Mouse (Mus musculus) megakaryocyte-erythroid progenitor cell, adult 5-6 weeks (primary cell): Measurements from ENCODE around the gene Defb43. TPM values are rescaled to one million over a fixed set of nuclear protein-coding genes. Genes with fewer than 3 reads are reported as not detected.

ENCODE experiments used
- ATAC-seq: replicated peaks from 2 replicates; pipeline ENCODE4 v1.8.0; 2016; ENCODE audit warnings: mild to moderate bottlenecking, inconsistent platforms; ENCODE audit not compliant: severe bottlenecking, poor library complexity, low FRiP score, low TSS enrichment
- total RNA-seq, 2 experiments: library from RNA; stranded (forward) in 1 of 2; stranded (reverse) in 1 of 2; fragments of 200-1000, 215-1000 nt in 1 of 2; fragments of >200 nt in 1 of 2; fragmentation: Nextera tagmentation in 1 of 2; gene quantifications; 2 replicates each; pipeline ENCODE4 v1.2.3; 2014 to 2017

The Defb43 gene
- total RNA-seq (2014; fragmentation: Nextera tagmentation) (not detected in 2 replicates), total RNA-seq (2017) (not detected in 2 replicates)

DNA sequence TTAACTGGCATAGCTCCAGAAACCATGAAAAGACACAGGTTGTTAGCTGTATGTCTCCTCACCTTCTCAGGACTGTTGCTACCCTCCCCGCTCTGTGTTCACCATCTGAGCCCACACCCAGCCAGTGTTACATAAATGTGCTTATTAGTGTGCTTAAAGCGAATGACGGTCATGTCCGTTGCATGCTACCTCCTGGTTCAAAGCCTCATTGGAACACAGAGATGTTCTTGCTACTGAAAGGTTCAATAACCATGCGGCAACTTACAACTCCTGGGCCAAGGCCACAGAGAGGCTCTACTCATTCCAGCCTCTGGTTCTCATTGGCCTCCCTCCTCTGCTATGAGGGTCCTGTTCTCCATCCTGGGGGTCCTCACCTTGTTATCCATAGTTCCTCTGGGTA lies at the start of gene Defb43:
Gene Defb43 (plus strand): TSS at position 301 of the 400 bp plus-strand sequence.
- no peak for ATAC-seq

DNA sequence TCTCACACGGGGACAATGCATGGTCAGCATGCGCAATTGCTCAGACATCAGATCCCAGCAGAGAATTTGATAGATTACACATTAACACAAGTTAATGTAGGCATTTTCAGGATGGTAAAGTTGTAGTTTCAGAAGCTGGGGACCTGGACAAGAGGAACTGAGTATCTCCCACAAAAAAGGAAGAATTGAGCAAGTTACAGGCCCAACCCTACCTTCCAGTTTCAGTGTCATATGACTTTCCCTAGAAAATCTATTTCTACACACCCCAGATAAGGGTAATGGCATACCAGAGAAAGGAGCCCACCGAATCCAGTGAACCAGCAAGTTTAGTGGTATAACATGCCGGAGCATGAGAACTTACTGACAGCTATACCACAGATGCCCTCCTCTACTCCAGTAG lies 47.9 kb upstream of the Defb43 start:
- ATAC-seq, result no peak

DNA sequence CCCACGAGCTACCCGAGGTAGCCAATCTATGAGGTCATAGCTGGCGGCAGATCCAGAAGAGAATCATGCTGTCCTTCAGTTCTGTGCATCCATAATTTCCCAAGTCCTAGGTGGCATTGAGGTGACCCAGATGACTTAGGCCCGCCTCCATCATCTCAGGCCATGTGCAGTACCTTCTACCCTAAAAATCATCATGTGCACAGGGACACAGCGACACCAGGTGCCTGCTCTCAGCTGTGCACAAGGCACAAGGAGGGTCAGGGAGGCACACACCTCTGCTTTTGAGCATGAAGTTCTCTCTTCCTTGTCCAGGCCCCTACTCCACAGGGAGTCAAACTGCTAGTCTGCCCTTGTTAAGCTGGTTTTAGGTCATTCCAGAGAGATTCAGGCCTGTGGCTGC lies 46.2 kb upstream of the Defb43 start:
- no peak for ATAC-seq

DNA sequence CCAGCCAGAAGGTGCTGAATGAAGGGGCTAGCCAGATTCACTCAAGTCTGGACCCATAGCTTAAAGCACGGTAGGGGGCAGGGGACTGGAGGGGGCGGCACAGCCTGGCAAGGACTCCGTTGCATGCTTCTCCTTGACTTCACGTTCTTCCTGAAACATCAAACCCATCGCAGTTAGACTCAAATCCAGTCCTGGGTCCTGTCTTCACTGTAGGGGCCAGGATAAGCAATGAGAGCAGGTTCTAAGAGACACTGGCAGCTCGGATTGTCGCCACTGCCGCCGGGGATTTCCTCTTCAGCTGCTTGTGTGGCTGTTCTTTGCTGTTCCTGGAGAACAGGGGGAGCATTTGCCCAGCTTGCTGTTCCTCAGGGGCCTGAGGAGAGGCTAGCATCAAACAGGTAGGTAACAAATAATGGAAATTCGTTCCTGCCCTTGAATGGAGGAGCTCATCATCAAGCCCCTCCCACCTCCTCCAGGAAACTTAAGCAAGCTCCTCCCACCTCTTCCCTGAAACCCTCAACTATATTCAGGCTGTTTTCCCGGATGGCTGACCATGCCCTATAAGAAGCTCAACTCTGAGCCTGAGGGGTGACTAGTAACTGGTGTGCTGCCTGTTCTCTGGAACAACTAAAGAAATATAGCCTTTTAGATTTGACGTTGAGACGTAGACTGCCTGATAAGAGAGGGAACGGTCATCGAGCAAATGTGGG lies 45.6 kb upstream of the Defb43 start:
- ATAC-seq, result no peak

DNA sequence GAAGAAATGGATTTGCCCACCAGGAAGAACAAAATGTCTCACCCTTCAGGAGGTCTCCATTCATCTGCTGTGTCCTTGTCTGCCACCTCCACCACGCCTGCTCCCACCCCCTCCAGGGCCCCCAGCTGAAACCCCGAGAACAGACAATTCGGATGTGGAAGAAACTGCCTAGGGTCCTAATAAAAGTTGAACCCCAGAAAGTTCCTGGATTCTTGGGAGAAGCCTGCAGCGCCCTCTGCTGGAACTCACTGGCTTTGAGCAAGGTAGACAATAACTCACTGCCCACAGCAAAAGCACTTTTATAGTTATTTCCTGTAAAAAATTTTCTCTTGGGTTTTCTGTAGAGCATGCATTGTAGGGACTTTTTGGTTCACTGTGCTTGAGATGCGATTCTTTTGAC lies 36.5 kb upstream of the Defb43 start:
- ATAC-seq, result no peak

DNA sequence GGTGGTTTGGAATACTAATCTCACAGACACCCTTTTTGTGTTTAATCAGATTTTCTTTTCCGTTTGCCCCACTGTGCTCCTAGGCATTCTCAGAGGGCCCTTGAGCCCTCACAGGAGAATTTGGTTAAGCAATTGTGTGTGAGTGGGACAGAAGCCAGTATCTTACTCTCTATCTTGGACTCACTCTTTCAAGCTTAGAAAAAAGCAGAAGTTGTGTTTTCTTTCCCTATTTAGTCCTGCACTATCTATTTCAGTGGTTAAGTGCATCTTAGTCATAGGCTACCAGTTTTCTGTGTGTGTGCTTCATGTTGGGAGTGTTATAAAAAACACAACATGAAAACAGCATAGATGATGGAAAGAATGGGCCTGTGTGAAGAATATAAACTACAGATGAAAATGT lies 31.8 kb upstream of the Defb43 start:
- ATAC-seq, result no peak

DNA sequence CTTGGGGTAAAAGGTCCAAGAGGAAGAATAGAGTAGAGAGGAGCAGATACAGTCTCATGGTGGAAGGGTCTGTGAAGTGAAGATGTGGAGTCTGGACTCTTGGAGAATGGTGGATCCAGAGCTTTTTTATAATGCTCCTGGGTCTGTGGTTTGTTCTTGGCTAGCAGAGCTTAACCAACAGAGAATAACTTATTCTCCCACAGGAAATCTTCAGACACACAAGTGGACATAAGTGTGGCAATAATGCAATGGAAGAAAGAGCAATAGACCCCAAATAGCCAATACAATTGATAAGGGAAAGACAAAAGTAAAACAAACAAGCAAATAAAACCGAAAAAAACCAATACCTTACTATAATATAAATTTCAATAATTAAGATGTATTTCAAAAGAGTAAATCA lies 27.2 kb upstream of the Defb43 start, which contains the start of gene Defb48:
Gene Defb48 (minus strand): TSS at position 101 of the 400 bp plus-strand sequence.
- no peak for ATAC-seq

DNA sequence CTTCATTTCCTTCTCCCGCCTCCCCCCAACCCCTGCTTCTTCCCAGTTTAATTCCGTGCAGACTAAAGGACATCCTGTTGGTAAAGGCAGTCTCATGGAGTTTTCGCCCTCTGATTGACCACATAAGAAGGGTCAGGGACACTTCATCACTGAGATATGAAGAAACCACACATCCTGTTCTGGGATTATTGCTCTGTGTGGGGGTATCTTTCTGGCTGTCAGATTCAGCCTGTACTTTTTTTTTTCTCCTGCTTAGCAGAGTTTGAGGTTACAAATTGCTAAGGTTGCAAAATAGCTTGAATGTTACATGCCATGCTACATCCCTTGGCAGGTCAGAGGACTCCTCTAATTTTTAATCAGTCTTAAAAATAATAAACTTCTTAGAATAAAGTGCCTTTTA lies 20.3 kb upstream of the Defb43 start:
- no peak for ATAC-seq

DNA sequence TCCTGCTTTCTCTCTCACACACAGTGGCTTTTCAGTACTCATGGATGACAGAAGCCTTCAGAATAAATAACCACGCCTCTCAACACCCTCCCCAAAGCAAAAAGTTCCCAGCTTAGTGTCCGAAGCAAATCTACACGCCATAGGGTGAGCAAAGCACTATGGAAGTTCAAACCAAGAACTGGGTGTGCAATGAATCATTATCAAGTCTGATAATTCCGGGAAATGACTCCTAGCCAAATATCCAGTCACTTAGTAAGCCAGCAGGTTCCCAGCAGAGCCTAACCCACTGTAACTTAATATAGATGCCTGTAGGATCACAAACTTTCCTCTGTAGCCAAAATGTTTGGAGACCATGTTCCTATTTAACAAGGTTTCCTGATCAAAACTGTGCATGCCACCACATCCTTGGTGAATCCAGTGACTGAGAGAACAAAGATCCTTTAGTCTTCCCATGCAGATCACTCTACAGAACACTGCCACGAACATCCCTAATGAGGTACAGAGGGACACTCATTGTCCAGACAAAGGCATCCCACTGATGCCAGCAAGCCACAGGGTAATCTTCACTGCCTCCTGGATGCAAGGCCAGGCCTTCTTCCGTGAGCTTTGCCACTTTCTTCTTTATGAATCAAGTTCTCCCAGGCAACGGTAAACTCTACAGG lies 19.6 kb upstream of the Defb43 start:
- no peak for ATAC-seq

DNA sequence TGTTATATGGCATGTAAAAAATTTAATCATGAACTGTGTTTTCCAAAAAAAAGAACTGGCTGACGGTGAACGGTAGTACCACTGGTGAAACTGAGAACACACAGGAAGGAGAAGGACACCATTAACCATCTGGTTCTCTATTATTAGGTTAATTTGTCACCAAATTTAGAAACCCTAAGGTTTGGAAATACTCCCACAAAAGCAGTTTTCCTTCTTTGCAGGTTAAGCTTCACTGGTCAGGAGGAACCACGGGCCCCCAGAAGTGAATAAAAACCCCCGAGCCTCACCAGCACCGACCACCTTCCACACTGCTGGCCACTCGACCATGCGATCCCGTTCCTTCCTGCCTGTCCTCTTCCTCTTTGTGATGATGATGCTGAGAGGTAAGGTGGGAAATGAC lies 13.8 kb upstream of the Defb43 start, which contains the start of gene Defb47:
Gene Defb47 (plus strand): TSS at position 301 of the 400 bp plus-strand sequence.
- no peak for ATAC-seq

DNA sequence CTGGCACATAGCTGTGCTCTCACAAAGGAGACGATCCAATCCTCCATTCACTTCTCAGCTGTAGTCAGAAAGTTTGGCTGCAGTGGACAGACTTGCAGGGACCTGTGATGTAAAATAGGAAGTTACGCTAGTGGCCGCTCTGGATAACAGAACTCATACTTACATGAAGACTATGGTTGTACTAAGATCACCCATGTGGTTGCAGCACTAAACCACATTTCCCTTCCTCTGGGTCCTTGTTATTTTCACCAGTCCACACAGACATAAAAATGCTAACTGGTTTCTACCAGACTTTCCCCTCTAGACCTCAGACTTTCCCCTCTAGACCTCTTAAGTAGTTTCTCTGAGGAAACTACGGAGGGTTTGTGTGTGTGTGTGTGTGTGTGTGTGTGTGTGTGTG lies 12.6 kb upstream of the Defb43 start:
- no peak for ATAC-seq

DNA sequence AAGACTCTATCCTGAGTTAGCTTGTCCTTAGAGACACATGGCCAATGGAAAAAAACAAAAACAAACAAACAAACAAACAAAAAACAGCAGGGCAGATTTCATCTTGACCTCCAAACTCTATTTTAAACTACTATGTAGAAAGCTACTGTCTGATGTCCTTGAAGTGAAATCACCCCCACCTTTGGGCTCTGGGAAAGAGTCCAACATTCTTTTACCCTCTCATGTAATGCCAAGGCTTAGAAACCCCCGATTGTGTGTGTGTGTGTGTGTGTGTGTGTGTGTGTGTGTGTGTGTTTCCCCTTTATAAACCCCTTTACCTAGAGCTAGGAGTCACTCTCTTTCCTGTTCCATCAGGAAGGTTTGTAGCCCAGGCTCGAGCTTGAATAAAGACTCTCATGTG lies 9.0 kb upstream of the Defb43 start:
- ATAC-seq, result no peak

DNA sequence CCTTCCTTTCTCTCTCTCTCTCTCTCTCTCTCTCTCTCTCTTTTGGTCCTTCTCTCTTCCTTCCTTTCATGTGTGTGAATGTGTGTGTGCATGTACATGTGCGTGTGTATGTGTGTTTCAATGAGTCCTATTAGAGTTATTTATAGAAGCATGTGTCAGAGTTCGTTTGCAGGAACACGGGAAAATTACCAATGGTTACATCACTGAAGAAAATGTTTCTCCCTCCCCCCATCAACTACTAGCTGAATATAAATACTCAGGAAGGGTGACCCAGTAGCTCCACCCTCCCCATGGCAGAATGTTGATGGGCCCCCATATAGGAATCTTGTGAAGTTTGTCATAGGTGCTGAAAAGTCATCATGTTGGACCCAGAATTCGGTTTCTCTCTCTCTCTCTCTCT lies 1.5 kb downstream of the Defb43 start:
- no peak for ATAC-seq

DNA sequence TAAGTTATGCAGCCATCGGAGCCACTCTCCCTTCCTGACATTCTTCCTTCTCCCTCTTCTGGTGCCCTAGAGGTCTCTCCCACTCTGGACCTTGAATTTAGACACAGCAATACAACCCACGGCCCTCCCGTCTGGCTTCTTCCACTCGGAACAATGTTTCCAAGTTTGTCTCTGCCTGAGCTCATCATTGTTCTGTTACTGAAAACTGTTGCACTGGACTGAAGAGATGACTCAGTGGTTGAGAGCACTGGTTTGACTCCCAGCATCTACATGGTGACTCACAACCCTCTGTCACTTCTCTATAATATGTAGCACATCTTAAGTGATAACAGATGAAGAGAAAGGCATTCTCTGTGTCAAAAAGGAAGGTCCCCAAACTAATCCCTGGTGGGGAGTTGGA lies 3.1 kb downstream of the Defb43 start:
- ATAC-seq, result no peak

DNA sequence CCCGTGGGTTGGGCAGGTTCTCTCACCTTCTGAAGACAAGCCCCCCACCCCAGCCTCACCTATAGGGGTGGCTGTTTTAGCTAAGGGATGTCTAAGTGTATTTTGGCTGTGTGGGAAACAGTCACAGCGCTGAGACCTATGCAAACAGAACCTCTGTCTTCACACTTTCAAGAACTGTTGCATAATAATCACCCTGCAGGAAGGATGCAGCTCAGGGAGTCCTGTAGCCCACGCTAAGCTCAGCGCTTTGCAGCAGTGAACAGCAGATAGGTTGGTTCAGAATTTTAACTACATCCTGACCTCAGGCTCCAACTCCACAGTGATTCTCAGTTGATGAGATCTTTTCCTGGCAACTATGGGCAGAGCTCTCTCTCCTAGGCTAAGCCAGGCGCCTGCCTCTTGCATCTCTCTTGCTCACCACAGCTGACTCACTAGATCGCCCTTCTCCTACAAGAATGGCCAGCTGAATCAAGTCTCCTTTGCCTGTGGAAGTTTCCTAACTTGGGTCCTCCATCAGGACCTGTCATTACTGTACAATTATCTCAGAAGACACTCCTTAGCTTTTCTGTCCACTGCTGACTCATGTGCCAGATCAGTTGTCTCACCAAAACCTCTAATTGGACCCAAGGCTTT lies 9.1 kb downstream of the Defb43 start:
- no peak for ATAC-seq

DNA sequence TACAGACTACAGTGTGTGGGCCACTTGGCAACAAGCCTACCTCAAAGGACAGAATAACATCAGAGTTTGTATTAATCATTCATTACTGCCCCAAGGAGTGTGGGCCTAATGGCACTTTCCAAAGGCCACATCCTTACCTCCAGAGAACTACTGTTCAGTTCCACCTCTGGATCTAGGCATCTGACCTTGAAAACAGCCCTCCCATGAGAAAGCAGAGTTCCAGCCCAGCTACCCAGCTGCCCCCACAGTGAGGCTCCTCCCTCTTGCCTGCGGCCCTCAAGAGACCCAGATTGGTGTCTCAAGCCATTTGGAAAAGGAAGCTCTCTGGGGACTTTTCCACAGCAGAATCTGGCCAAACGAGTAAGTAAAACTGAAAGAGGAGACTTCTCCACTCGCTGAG lies 35.1 kb downstream of the Defb43 start, which contains the start of gene Defb42:
Gene Defb42 (plus strand): TSS at position 301 of the 400 bp plus-strand sequence.
- ATAC-seq, result no peak

DNA sequence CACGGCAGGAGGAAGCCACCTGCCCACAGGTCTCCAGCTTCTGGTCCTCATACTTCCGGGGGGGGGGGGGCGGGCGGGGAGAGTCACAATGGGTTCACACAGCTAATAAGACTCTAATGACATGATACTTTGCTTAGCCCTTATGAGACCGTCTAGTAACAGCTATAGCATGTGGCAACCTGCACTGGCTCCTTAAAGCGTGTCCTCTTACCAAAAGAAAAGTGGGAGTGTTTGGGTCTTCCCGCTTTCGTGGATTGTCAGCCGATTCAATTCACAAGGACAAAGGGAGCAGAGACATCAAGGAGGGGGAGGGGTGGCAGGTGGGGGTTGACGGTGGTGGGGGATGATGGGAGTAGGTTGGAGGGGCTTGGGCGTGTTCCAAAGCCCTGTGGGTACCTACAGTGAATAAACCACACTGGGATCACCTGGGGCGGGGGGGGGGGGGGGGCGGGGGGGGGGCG lies 38.4 kb downstream of the Defb43 start, which contains the start of gene Defb30:
Gene Defb30 (minus strand): TSS at position 51 of the 461 bp plus-strand sequence.
- ATAC-seq, result no peak

DNA sequence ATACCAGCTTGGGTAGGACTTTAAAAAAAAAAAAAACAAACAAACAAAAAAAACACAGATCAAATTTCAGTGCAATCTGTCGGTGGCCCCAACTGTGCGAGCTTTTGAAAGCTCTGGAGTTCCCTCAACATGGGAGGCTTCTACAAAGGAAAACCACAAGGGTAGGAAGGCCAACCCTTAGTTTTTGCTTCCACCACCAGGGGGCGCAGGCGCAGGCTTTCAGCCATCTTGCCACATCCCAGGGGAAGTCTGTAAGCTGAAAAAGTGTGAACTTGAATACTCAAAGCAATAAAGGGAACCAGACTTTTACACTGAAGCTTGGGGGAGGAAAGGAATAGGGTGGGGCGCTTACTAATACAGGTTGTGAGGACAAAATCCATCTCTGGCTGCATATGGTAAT lies 39.2 kb downstream of the Defb43 start:
- ATAC-seq, result peak; percentile 71; the same call in 1 of the 2 replicates

DNA sequence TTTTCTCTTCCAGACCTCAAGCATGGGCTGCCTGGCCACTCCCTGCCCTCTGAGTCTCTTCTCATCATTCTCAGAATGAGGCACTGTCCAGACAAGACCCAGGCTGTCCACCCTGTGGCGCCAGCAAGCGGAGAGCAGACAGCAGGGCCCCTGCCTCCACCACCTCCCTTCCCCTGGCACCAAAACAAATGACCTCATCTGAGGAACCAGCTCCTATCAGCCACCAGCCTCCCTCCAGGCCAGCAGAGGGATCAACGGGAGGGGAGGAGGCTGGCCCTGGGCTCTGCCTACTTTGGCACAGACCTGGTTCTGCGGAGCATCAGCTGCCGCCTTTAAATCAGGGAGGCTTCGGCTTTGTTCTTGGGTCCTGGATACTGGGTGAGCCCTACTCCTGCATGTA lies 43.2 kb downstream of the Defb43 start:
- no peak for ATAC-seq

DNA sequence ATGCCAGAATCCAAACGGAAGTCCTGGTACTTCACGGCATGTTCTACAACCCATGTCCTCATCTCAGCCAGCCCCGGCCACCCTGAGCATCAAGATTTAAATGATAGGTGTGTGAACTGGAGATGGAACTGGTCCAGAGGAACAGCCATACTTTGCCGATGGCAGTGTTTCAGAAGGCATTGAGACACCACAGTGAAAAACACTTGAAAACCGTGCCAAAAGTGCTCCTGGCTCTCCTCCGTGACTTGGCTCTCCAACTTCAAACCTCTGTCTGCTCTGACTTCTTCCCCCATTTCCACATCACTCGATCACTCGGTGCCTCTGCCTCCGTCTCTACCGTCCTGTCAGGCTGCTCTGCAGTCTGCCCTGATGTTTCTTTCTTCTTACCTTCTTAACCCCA lies 48.8 kb downstream of the Defb43 start:
- no peak for ATAC-seq
